Mouse (Mus musculus): Measurements from ENCODE around the gene Lmln. TPM values are rescaled to one million over a fixed set of nuclear protein-coding genes. Genes with fewer than 3 reads are reported as not detected.
"Not testable (repeated sequence)": the region's sequence is repeated elsewhere in the genome, so short reads cannot be mapped to it uniquely, and the experiment has no call there.

Lmln gene
- polyA plus RNA-seq, 1 experiment from 2014 or later, result 3.7 TPM

DNA sequence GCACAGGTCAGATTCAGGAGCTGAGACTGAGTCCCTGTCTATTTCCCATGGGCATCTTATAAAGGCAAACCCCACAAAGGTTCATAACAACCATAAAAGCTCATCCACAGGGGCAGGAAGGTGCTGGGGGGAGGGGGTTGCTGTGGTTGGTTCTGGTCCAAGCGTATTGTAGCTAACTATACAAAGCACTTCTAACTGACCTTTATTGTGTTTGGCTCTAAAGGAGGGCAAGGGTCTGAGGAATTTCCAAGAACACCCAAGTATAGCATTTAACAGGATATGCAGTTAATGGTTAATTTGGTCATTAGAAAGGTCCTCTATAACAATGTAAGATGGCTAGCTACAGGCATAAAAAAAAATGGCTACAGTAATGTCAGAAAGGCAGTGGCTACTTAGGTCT is 19.6 kb upstream of the Lmln start:
- 64% methylated on average over 1 of the region's 1 CpGs for WGBS
- Histone ChIP-seq H3K9ac (no peak overlapping the region), H3K4me2 (no peak overlapping the region), H3K27me3 (no peaks in the 10 kb centered on the region), H3K9me3 (no peaks in the 10 kb centered on the region), H3K4me1 (replicated peaks) (no peaks in the 10 kb centered on the region), H3K4me3 (no peak overlapping the region), H3K27ac (replicated peaks) (no peak overlapping the region), H3K36me3 (no peaks in the 10 kb centered on the region)
- no peak for ATAC-seq (ENCODE audit: low read depth)

DNA sequence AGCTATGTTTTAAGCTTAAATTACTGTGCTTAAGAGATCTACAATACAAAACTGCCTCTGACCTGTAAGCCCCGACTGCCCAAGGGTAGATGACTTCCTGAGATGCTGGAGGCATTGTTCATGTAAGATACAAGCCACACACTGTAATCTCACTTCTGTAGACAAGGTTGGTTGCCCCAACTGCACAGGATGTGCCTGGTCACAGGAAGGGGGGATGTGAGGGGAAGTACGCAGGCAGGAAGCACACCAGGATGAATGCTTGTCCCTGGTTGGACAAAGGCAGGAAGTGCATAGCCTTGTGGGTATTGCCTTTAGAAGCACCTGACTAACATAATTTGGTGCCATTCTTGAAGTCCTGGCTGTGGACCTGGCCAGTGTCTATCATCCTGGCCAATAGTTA is 19.1 kb upstream of the Lmln start:
- 77% methylated on average over 2 of the region's 2 CpGs for WGBS
- no peak for ATAC-seq (ENCODE audit: low read depth)
- H3K36me3 ChIP-seq, result no peaks in the 10 kb centered on the region
- H3K4me3 ChIP-seq, result no peak overlapping the region
- H3K9ac ChIP-seq, result no peak overlapping the region
- no peaks in the 10 kb centered on the region for H3K27me3 ChIP-seq
- H3K4me2 ChIP-seq, result no peak overlapping the region
- H3K4me1 ChIP-seq (replicated peaks), result no peaks in the 10 kb centered on the region
- H3K27ac ChIP-seq (replicated peaks), result no peak overlapping the region
- H3K9me3 ChIP-seq, result no peaks in the 10 kb centered on the region

DNA sequence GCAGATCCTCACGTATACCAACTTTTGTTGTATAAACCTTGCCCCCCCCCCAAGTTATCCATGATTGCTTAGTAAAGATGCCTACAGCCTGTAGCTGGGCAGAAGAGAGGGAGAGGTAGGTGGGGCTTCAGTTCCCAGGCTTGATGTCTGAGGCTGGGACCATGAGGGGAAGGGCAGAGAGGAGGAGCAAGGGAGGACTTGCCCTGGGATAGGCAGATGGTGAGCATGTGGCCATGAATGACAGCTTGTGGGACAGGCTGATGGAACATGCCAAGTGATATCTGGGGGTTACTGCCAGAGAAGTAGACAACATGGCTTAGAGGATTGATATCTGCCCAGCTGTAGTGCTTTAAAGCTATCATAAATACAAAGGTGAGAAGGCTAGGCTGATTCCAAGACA is 14.3 kb upstream of the Lmln start:
- Histone ChIP-seq H3K9me3 (no peaks in the 10 kb centered on the region), H3K27me3 (no peaks in the 10 kb centered on the region), H3K9ac (no peak overlapping the region), H3K4me2 (no peak overlapping the region), H3K36me3 (no peaks in the 10 kb centered on the region), H3K4me1 (replicated peaks) (no peaks in the 10 kb centered on the region), H3K27ac (replicated peaks) (no peak overlapping the region), H3K4me3 (no peak overlapping the region)
- 93% methylated on average over 1 of the region's 1 CpGs for WGBS
- ATAC-seq (ENCODE audit: low read depth), result no peak

DNA sequence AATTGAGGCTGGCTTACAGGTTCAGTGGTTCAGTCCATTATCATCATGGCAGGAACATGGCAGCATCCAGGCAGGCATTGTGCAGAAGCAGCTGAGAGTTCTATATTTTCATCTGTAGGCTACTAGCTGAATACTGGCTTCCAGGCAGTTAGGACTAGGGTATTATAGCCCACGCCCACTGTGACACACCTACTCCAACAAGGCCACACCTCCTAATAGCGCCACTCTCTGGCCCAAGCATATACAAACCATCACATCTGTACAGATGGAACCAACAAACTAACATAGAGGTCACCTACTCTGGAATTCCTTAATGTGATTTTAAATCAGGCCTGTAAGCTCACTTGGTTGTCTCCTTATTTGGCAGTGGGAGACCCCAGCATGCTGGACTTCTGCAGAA is 13.6 kb upstream of the Lmln start:
- Histone ChIP-seq H3K4me3 (no peak overlapping the region), H3K9me3 (no peaks in the 10 kb centered on the region), H3K4me1 (replicated peaks) (no peaks in the 10 kb centered on the region), H3K27me3 (no peaks in the 10 kb centered on the region), H3K27ac (replicated peaks) (no peak overlapping the region), H3K4me2 (no peak overlapping the region), H3K36me3 (no peaks in the 10 kb centered on the region), H3K9ac (no peak overlapping the region)
- WGBS, result 81% methylated on average over 2 of the region's 2 CpGs
- ATAC-seq (ENCODE audit: low read depth), result no peak

DNA sequence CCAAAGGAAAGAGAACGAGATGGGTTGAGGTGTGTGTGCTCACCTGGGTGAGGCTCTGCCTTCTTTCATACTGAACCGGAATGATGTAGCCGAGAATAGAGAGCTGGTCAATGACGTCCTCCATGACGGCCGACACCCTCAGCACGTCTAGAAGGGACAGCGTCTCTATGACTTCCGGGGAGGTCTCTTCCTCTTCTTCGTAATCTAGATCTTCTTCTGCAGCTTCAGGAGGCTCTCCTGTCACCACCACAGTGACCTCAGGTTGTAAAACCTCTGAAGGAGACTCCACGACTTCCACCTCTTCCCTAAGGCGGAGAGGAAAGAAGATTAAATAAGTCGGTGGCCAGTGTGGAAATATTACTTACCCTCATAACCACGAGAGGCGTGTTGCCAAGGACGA is 12.5 kb upstream of the Lmln start:
- H3K27me3 ChIP-seq, result no peaks in the 10 kb centered on the region
- H3K27ac ChIP-seq (replicated peaks), result no peak overlapping the region
- H3K9me3 ChIP-seq, result no peaks in the 10 kb centered on the region
- no peak for ATAC-seq (ENCODE audit: low read depth)
- H3K36me3 ChIP-seq, result no peaks in the 10 kb centered on the region
- WGBS, result 94% methylated on average over 16 of the region's 16 CpGs
- H3K9ac ChIP-seq, result no peak overlapping the region
- H3K4me1 ChIP-seq (replicated peaks), result no peaks in the 10 kb centered on the region
- no peak overlapping the region for H3K4me3 ChIP-seq
- no peak overlapping the region for H3K4me2 ChIP-seq

DNA sequence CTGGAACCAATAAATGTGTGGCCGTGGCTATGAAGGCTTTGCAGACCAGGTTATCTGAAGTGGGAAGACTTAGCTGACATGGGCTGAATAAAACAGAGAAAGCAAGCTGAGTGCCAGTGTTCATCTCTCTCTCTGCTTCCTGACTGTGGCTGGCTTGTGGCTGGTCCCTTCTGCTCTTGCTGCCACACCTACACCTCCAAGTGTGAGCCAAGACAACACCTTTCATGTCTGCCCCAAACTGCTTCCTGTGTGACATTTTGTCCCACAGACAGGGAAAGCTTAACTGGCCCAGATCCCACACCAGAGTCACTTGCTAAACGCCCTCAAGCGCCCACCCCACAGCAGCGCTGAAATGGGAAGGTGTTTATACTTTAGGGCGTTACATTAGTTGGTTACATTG is 9.2 kb upstream of the Lmln start:
- Histone ChIP-seq H3K27me3 (no peaks in the 10 kb centered on the region), H3K9ac (no peak overlapping the region), H3K36me3 (peaks cover 3% of the 10 kb centered on the region), H3K4me3 (no peak overlapping the region), H3K9me3 (no peaks in the 10 kb centered on the region), H3K27ac (replicated peaks) (no peak overlapping the region), H3K4me2 (no peak overlapping the region), H3K4me1 (replicated peaks) (peaks cover 16% of the 10 kb centered on the region)
- WGBS, result 80% methylated on average over 5 of the region's 5 CpGs
- no peak for ATAC-seq (ENCODE audit: low read depth)

DNA sequence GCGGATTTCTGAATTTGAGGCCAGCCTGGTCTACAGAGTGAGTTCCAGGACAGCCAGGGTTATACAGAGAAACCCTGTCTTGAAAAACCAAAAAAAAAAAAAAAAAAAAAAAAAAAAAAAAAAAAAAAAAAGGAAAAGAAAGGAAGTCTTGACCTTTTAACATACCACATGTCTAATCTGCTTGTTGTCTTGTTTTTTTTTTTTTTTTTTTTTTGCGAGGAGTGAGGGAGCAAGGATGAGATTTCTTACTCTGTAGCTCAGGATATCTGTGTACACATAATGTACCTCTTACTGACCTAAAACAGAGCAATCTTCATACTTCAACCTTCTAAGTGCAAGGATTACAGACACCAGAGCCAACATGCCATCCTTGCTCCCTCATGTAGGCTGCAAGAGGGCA is 7.4 kb upstream of the Lmln start:
- H3K27ac ChIP-seq (replicated peaks); H3K9me3 ChIP-seq; H3K27me3 ChIP-seq; ATAC-seq (ENCODE audit: low read depth); H3K4me3 ChIP-seq; H3K9ac ChIP-seq: not testable (repeated sequence)
- Histone ChIP-seq H3K36me3 (peaks cover 21% of the 10 kb centered on the region), H3K4me1 (replicated peaks) (peaks cover 29% of the 10 kb centered on the region), H3K4me2 (peak overlapping the region; percentile 86; the same call in 1 of the 2 replicates)
- 74% methylated on average over 2 of the region's 2 CpGs for WGBS

DNA sequence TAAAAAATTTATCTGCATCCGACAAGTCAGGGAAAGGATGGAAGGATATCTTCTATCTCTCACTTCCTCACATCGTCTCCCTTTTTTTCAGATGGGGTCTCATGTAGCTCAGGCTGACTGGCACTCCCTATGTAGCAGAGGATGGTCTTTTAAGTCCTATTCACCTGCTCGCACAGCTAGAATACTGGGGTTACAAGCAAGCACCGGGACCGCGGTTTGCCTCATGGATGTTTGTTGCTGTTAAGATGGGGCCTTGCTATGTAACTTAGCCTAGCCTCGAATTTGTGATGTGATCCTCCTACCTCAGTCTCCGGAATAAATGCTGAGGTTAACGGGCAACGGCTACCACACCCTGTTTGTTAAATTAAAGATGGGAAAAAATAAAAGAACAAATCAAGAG is 6.7 kb upstream of the Lmln start:
- peak overlapping the region; percentile 95 for H3K4me3 ChIP-seq

DNA sequence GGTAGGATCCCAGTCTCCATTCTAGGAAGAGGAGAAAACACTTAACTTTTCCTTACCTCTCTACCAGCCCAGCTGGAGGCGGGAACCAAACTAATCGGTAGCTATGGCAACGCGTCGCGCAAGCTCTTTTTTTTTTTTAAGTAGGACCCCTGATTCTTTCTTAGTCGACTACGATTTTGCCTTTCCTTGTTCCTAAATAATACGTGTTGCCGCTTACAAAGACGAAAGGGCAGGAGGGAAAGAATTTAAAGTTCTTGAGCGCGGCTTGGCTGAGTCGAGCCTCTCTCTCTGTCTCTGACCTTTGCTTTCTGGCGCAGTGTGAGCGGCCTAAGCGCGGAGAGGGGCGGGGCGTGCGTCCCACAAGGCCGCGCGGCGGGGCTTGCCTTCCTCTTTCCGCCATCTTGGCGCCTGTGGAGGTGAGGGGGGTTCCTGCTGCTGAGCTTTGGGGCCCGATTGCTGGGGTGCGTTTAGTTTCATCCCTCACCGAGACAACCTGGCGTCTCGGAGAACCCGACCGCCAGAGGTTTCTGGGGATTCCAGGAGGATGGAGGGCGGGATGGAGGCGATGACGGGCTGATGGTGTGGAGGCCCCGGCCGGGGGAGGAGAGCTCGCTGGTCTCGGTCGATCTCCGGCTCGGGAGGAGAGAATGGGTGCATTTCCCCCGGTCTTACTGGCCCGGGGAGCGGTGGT is 6.1 kb upstream of the Lmln start, which contains the start of the genes Iqcg and Rpl35a:
Gene Iqcg, minus strand, starts transcription at position 124 of the 691 bp plus-strand sequence.
Gene Rpl35a, plus strand, starts transcription at position 359 of the 691 bp plus-strand sequence.
- H3K27me3 ChIP-seq, result no peaks in the 10 kb centered on the region
- H3K27ac ChIP-seq (replicated peaks), result peak within 1 kb of the TSS; percentile 90
- peak within 1 kb of the TSS; percentile 99 for H3K9ac ChIP-seq
- peaks cover 31% of the 10 kb centered on the region for H3K4me1 ChIP-seq (replicated peaks)
- peak within 1 kb of the TSS; percentile 95 for H3K4me3 ChIP-seq
- peak; percentile 94 for ATAC-seq (ENCODE audit: low read depth)
- H3K9me3 ChIP-seq, result no peaks in the 10 kb centered on the region
- H3K4me2 ChIP-seq, result peak within 1 kb of the TSS; percentile 86
- under 1% methylated on average over 47 of the region's 47 CpGs for WGBS
- H3K36me3 ChIP-seq, result peaks cover 32% of the 10 kb centered on the region

More for the DNA sequence above, 6.7 kb upstream of the Lmln start:
- peak overlapping the region; percentile 54 for H3K9ac ChIP-seq
- H3K36me3 ChIP-seq, result peaks cover 28% of the 10 kb centered on the region
- H3K27me3 ChIP-seq, result no peaks in the 10 kb centered on the region
- peaks cover 29% of the 10 kb centered on the region for H3K4me1 ChIP-seq (replicated peaks)
- peak overlapping the region; percentile 86 for H3K4me2 ChIP-seq
- no peak overlapping the region for H3K27ac ChIP-seq (replicated peaks)
- no peaks in the 10 kb centered on the region for H3K9me3 ChIP-seq
- WGBS, result 26% methylated on average over 10 of the region's 10 CpGs
- peak; percentile 28 for ATAC-seq (ENCODE audit: low read depth)

DNA sequence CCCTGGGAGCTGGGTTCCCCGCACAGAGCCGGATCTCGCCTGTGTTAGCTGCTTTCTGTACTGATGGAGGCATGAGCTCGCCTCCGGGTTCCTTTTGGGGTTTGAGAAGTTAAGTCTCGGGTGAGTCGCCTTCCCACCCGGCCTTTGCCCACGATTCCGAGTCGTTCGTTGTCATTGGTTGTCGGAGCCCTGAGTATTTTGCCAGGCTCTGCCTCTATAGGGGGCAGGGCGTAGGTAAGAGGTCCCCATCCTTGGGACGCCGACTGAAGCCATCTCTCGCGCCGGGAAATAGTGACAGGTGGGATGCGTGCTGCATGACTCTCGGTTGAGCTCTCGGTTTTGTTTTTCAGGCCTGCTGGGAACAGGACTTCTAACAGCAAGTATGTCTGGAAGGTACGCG is 5.5 kb upstream of the Lmln start:
- H3K9me3 ChIP-seq, result no peaks in the 10 kb centered on the region
- ATAC-seq (ENCODE audit: low read depth), result peak; percentile 30
- under 1% methylated on average over 24 of the region's 24 CpGs for WGBS
- peaks cover 32% of the 10 kb centered on the region for H3K36me3 ChIP-seq
- peak overlapping the region; percentile 99 for H3K9ac ChIP-seq
- peak overlapping the region; percentile 95 for H3K4me3 ChIP-seq
- H3K27ac ChIP-seq (replicated peaks), result peak overlapping the region; percentile 90
- peaks cover 36% of the 10 kb centered on the region for H3K4me1 ChIP-seq (replicated peaks)
- no peaks in the 10 kb centered on the region for H3K27me3 ChIP-seq
- H3K4me2 ChIP-seq, result peak overlapping the region; percentile 86

DNA sequence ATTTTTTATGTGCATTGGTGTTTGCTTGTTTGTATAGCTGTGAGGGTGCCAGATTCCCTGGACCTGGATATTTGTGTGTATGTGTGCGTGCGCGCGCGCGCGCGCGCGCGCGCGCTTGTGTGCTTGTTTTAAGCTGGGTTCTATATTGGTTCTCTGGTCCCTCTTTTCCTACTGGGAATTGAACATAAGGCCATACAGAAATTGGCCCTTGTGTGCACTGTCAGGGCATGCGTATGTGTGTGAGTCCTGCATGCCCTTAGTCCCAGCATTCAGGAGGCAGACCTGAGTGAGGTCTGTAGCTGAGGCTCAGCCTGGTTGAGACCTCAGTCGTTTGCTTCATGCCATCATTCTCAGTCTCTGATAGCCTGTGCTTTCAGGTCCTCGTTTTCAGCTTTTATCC is 4.3 kb upstream of the Lmln start:
- Histone ChIP-seq H3K27ac (replicated peaks) (no peak overlapping the region), H3K9ac (peak overlapping the region; percentile 99), H3K4me1 (replicated peaks) (peaks cover 42% of the 10 kb centered on the region), H3K27me3 (no peaks in the 10 kb centered on the region), H3K36me3 (peaks cover 32% of the 10 kb centered on the region), H3K9me3 (no peaks in the 10 kb centered on the region), H3K4me2 (peak overlapping the region; percentile 86), H3K4me3 (peak overlapping the region; percentile 95)
- WGBS, result 89% methylated on average over 16 of the region's 16 CpGs
- ATAC-seq (ENCODE audit: low read depth), result no peak

DNA sequence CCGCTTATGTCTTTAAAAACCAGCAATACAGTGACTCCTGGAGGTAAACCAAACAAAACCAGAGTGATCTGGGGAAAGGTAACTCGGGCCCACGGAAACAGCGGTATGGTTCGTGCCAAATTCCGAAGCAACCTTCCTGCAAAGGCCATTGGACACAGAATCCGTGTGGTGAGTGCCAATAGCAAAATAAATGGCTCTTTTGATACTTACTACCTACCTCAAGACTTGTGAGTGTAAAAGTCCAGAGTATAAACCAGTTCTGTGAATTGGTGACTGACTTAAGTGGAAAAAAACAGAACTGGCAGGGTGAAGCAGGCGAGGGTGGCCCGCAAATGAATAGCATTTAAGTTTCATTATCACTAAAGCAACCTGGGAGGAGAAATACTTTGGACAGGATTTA is 3.7 kb upstream of the Lmln start:
- H3K9ac ChIP-seq, result not testable (repeated sequence)

DNA sequence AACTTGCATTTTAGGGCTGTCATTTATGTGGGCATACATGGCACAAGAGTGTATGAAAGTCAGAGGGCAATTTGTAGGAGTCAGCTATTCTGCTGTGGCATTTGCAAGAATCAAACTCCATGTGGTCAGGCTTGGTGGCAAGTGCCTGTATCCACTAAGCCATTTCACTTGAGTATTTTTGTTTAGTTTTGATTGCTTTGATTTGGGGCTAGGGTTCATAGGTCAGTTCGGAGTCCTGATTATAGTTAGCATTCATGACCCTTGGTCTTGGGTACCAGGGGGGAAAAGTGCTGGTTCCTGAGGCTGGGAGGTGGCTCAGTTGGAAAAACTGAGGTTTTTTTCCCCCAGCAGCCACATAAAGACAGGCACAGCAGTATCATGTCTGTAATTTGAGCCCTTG is 2.9 kb upstream of the Lmln start:
- H3K9ac ChIP-seq, result 0 out of 2 replicates have a peak overlapping the region, but pooled peaks have one; percentile 19
- WGBS, result 91% methylated on average over 1 of the region's 1 CpGs
- H3K4me1 ChIP-seq (replicated peaks), result peaks cover 53% of the 10 kb centered on the region
- no peak overlapping the region for H3K4me2 ChIP-seq
- no peaks in the 10 kb centered on the region for H3K27me3 ChIP-seq
- ATAC-seq (ENCODE audit: low read depth), result no peak
- H3K9me3 ChIP-seq, result no peaks in the 10 kb centered on the region
- peaks cover 32% of the 10 kb centered on the region for H3K36me3 ChIP-seq
- H3K4me3 ChIP-seq, result no peak overlapping the region
- H3K27ac ChIP-seq (replicated peaks), result no peak overlapping the region

More for the DNA sequence above, 3.7 kb upstream of the Lmln start:
- WGBS, result 91% methylated on average over 9 of the region's 9 CpGs
- not testable (repeated sequence) for H3K9me3 ChIP-seq; ATAC-seq (ENCODE audit: low read depth); H3K27me3 ChIP-seq; H3K4me2 ChIP-seq; H3K27ac ChIP-seq (replicated peaks); H3K4me3 ChIP-seq
- Histone ChIP-seq H3K4me1 (replicated peaks) (peaks cover 48% of the 10 kb centered on the region), H3K36me3 (peaks cover 32% of the 10 kb centered on the region)
